Mouse (Mus musculus): Measurements from ENCODE around the gene Plekhs1.
"Not testable (repeated sequence)": the region's sequence is repeated elsewhere in the genome, so short reads cannot be mapped to it uniquely, and the experiment has no call there.

Gene Plekhs1

DNA sequence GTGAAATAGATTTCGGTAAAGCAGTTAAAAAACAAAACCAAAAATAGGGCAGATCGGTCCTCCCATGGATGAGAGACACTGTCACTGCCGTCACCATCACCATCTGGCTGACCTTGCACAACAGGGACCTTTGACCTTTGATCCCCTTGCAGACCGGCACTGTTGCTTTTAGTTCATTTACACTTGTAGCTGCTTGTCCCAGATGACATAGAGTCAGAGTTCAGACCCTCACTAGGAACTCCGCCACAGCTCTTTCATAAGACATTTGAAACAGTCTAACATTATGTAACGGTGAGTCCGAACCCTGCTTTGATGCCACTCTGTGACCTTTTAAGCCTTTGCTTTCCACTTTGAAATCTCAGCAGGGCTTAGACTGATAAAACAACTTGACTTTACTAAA is 58.0 kb downstream of the Plekhs1 start:
- not testable (repeated sequence) for DNase-seq (ENCODE audit: low spot score in 2 of 2)

DNA sequence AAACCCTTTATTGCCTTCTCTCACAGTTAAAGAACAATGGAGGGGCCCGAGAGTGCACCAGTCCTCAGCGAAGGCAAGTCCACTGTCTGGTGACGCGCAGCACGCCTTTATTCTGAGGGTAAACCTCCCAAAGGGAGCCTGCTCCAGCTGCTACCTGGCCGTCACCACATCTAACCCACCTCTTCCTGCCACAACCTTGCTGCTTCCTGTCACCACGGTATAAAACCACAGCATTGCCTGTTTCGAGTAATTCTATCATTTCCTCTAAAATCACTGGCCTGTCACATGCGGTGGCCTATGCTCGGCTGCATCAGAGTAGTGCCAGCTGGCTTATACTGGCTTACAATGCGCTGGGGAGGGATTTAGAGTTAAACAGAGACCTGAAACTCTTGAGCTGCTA is 69.1 kb downstream of the Plekhs1 start:
- not testable (repeated sequence) for DNase-seq (ENCODE audit: low spot score in 2 of 2)

DNA sequence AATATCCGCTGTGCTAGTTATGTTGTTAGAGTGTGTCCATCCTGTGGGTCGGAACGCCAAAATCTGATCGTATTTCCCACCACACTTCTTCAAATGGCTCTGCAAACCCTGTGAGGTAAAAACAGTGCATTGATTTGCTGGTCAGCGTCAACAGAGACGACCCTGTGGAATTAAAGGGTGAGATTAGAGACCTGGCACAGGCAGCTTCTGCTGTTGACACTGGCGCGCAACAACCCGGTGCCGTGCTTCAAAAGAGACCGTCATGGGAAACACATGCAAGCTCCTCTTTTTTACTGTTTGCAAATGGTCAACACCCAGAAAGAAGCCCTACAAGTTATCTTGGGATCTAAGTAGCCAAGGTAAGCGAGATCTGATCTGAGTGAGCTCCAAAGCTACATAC is 69.8 kb downstream of the Plekhs1 start:
- no peak for DNase-seq (ENCODE audit: low spot score in 2 of 2)

DNA sequence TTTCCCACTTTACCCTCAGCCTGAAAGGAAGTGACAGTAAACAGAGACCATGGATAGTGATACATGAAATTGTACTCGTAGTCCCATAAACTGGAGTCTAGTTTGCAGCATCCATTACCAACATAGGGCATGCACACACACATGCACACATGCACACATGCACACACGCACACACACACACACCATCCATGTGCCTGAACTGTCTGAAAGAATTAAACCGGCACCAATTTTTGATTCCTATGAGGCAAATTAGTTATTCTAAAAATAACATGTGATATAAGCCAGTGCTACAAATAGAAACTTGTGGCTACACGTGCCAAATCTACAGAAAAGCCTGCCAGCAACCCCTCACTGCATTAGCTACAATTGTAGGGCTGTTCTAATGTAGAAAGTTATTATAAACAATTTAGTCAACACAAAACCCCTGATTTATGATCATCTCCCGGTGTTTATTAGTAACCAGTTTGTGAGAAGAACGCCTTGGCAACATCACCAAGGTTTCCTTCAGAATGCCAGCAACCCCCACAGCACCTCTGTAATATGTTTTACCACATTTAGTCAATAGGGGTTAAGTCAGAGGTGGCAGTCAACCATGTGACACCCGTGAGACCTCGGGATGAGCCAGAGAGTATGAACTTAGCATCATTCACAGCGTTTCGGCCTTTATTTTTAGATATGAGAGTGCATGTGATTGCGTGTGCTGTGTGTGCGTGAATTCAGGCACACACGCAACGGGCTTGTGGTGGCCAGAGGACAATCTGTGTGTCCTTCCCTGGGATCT is 72.0 kb downstream of the Plekhs1 start:
- DNase-seq (ENCODE audit: low spot score in 2 of 2), result no peak

DNA sequence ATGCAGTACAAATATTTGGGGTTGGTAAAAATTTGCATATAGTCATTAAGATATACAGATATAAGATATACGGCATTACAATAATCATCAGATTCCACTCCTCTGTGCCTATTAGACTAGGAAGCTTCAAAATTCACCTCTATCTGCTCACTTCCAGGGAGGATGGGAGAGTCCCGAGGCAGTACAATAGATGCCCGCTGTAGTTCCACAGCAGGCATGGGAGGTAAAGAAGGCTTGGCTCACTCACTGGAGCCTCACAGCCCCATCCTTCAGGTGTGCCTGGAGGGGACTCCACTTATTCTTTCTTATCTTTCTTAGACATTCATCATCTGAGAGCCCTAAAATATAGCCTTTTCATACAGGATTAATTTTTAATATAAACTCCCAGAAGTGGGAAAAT is 72.9 kb downstream of the Plekhs1 start:
- no peak for DNase-seq (ENCODE audit: low spot score in 2 of 2)

DNA sequence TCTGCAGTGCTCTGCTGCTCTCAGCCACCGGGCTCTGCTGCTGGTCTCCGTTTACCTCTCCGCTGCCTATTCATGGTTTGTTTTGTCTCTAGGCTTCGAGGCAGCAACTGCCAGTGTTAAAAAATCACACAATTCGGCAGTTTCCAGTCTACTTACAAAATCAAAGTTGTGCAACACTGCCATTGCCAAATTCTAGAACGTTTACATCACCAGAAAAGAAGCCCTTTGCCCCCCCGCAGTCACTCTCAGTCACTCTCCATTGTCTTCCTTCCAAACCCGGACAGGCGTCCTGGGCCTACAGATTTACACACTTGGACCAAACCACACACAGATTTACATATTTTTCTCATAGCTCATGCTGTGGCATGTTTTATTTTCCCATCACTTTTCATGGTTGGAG is 73.6 kb downstream of the Plekhs1 start:
- DNase-seq (ENCODE audit: low spot score in 2 of 2), result no peak

DNA sequence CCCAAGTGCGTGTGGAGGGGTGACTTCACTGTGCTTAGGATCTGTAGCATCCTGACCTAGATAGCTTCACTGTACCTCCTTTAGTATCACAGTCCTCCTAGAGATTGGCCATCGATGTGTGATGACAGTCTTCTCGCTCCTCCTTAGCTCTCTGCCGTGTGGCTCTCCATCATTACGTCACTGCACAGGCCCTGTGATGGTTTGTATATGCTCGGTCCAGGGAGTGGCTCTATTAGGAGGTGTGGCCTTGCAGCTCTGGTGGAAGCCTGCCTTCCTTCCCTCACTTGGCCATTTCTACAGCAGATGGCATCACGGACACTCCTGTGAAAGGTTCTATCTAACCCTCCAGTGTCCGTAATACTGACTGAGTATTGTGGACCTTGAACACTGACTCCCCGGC is 74.3 kb downstream of the Plekhs1 start:
- DNase-seq (ENCODE audit: low spot score in 2 of 2), result no peak

Data from right cerebral cortex, postnatal 10 days (tissue).